Mouse (Mus musculus): Measurements from ENCODE around the gene Actrt3. TPM values are rescaled to one million over a fixed set of nuclear protein-coding genes. Genes with fewer than 3 reads are reported as not detected.
"Not testable (repeated sequence)": the region's sequence is repeated elsewhere in the genome, so short reads cannot be mapped to it uniquely, and the experiment has no call there.

Gene Actrt3
- total RNA-seq, 2 experiments from 2014 or later = not detected

DNA sequence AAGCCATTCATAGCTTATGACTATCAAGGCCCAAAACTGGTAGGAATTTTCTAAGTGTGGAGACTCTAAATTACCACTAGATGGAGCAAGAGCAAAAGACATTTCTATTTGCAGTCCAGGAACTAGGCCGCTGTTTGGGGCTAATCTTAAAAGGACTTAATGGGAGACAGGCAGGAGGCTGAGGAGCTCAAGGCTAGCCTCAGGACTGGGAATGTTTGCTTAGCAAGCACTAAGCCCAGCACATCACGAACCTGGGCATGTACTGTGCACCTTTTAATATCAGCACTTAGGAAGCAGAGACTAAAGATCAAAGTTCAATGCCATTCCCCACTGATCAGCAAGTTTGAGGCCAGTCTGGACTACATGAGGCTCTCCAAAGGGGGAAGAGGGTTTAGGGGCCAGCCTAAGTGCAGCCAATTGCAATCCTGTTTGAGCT lies 7.3 kb downstream of the Actrt3 start:
- peak; percentile 82 for ATAC-seq (replicated peaks; ENCODE audit: low FRiP score, poor library complexity, severe bottlenecking)

DNA sequence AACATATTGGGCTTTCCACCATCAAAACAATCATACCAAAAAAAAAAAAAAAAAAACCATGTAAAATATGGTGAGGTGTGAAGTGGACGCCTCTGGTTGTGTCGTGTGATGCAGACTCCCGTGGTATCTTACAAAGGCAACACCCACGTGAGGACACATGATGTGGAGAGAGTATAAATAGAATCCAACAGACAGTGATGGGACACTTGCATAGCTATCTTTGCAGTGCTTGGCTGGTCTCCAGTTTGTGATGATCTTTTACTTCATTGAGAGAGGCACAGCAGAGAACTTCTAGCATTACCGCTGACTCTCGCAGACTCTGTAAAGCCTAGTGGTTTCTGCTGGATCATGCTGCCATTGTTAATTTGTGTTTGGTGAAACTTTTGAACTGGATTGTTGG lies 10.9 kb downstream of the Actrt3 start:
- ATAC-seq (replicated peaks; ENCODE audit: low FRiP score, poor library complexity, severe bottlenecking) = no peak

DNA sequence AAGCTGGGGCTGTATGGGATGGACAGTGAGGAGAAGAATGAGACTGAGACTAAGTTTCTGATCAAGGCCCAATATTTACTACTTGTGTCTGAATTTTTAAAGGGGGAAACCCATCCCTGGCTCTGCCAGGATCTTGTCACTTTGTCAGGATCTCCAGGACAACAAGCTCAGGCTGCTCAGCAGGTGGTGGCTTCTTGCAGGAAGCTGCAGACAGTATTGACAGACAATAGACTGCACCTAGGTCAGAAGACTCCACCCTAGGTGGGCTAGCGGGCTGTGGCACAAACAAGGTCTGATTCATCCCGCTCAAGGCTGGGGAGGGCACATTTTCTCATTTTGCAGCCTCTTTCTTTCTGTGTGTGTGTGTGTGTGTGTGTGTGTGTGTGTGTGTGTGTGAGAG lies 26.2 kb downstream of the Actrt3 start:
- no peak for ATAC-seq (replicated peaks; ENCODE audit: low FRiP score, poor library complexity, severe bottlenecking)

DNA sequence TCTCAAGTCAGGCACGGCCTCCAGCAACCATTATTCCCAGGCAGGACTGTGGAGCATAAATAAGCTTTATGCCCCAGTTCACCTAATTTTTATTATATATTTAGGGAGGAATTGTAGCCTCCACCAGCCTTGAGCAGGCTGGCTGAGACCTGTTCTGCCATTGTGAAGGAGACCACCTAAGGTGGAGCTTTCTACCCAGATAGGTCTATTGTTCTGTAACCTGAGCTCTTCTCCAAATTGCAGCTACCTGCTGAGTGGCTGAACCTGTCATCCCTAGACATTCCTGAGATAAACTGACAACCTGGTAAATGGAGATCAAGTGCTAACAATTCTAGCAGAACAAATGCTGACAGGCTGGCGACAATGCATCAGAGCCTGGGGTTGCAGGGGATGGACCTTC lies 33.4 kb downstream of the Actrt3 start:
- ATAC-seq (replicated peaks; ENCODE audit: low FRiP score, poor library complexity, severe bottlenecking) = not testable (repeated sequence)

DNA sequence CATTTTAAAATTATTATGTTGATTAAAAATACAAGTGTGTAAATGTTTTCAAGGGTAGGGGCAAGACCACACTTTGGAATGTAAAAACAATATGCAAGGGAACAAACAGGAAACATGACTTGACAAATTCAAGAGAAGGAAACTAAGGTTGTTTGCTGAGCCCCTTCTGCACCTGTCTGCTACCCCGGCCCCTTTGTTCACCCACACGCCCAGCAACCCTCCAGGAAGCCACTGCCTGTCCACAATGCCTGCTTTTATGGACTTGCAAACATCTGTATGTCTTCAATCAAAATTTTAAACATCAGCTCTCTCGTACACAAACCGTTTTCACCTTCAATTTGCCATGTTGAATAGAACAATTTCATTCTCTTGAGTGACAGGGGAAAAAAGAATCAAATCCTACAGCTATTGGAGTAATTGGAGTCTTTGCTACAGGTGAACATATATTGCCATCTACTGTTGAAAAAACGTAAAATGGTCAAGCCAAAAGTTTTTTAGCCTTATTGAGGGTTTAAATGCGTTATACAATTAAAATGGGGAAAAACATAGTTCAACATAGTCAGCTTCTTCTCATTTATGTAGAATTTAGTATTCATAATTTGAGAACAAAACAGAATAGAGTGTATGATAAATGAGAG lies 38.9 kb downstream of the Actrt3 start:
- ATAC-seq (replicated peaks; ENCODE audit: low FRiP score, poor library complexity, severe bottlenecking) = no peak

DNA sequence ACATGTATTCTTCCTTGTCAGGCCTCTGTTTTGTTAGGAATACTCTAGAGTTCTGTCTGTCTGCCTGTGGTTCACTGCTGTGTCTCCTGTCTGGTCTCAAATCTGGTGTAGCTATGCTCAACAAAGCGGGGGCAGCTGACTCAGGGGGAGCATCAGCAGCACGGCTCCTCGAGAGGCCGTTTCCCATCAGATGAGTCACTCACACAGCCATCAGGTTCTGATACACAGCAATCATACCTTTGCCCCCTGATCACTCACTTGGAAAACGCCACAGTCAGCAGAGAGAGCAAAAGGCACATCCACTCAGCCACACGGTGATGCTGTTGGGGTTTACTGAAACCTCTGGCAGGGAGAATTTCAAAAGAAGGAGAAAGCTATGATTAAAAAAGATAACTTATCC lies 46.0 kb downstream of the Actrt3 start:
- ATAC-seq (replicated peaks; ENCODE audit: low FRiP score, poor library complexity, severe bottlenecking) = no peak

DNA sequence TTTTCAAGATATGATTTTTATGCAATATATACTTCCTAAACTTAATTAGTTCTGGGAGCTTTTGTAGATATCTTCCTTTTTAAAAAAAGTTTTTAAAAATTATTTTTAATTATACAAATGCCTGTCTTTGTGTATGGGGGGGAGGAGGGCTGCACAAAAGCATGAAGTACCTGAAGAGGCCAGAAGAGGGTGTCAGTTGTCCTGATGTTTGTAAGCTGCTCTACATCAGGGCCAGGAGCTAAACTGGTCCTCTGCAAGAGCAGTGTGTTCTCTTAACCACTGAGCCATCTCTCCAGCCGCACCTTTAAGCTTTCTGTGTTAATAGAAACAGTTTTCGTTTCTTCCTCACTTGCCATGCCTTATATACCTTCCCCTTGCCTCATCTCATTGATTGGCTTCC lies 49.5 kb downstream of the Actrt3 start:
- ATAC-seq (replicated peaks; ENCODE audit: low FRiP score, poor library complexity, severe bottlenecking) = no peak

DNA sequence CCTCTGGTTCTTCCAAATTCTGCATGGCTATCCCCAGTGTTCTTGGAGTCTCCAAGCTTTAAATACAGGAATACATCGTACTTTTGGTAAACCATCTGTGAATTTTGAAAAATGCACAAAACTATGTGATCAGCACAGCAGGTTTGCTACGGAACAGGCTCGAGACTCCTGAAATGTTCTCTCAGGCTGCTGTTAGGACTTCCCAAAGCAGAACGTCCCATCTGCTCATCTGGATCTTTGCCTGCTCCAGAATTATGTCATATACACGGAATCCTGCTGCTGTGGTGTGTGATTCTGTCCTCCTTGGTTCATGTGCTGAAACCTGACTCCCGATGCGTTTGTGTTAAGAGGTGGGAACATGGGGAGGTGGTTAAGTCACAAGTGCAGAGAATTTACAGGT lies 50.8 kb downstream of the Actrt3 start:
- ATAC-seq (replicated peaks; ENCODE audit: low FRiP score, poor library complexity, severe bottlenecking) = no peak

DNA sequence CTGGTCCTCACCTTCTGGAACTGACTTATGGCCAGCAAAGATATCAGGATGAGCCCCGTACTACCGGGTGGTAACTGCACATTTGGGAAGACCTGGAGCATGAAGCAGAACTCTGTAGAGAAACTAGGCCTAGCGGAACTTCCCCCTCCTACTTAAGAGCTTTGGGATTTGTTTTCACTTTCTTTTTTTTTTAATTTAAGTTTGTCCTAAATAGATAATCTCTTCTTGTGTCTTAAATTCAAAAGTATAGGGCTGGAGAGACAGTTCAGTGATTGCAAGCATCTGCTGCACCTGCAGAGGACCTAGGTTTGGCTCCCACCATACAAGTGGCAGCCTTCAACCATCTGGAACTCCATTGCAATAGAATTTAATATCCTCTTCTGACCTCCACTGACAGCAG lies 51.8 kb downstream of the Actrt3 start, which contains the start of gene Mecom:
Gene Mecom (minus strand): TSS at position 101 of the 400 bp plus-strand sequence.
- no peak for ATAC-seq (replicated peaks; ENCODE audit: low FRiP score, poor library complexity, severe bottlenecking)

Other genes with a start within 250 kb of the Actrt3 start
- gene Mecom, start 51.9 kb downstream of the Actrt3 start, total RNA-seq (2015; ENCODE audit: low replicate concordance) = 0.58 and 1.0 TPM in 2 replicates
- 0.84 TPM in 1 of 2 replicates, not detected in the other for gene Mecom, start 51.9 kb downstream of the Actrt3 start, total RNA-seq (2017; ENCODE audit: low replicate concordance)
- 15.7 and 22.3 TPM in 2 replicates for gene Mynn, start 2.1 kb upstream of the Actrt3 start, total RNA-seq (2015; ENCODE audit: low replicate concordance)
- gene Mynn, start 2.1 kb upstream of the Actrt3 start, total RNA-seq (2017; ENCODE audit: low replicate concordance) = 37.1 and 41.4 TPM in 2 replicates
- not detected in 2 replicates for gene Lrriq4, start 44.6 kb upstream of the Actrt3 start, total RNA-seq (2015; ENCODE audit: low replicate concordance)
- not detected in 2 replicates for gene Lrriq4, start 44.6 kb upstream of the Actrt3 start, total RNA-seq (2017; ENCODE audit: low replicate concordance)
- gene Lrrc34, start 47.9 kb upstream of the Actrt3 start, total RNA-seq (2015; ENCODE audit: low replicate concordance) = not detected in 2 replicates
- gene Lrrc34, start 47.9 kb upstream of the Actrt3 start, total RNA-seq (2017; ENCODE audit: low replicate concordance) = not detected in 2 replicates
- gene Lrrc31, start 99.9 kb upstream of the Actrt3 start, total RNA-seq (2015; ENCODE audit: low replicate concordance) = not detected in 2 replicates
- 0.84 TPM in 1 of 2 replicates, not detected in the other for gene Lrrc31, start 99.9 kb upstream of the Actrt3 start, total RNA-seq (2017; ENCODE audit: low replicate concordance)
- gene Samd7, start 146.4 kb upstream of the Actrt3 start, total RNA-seq (2015; ENCODE audit: low replicate concordance) = not detected in 2 replicates
- 0.26 and 0.84 TPM in 2 replicates for gene Samd7, start 146.4 kb upstream of the Actrt3 start, total RNA-seq (2017; ENCODE audit: low replicate concordance)
- 219 and 226 TPM in 2 replicates for gene Sec62, start 192.9 kb upstream of the Actrt3 start, total RNA-seq (2015; ENCODE audit: low replicate concordance)
- 338 and 399 TPM in 2 replicates for gene Sec62, start 192.9 kb upstream of the Actrt3 start, total RNA-seq (2017; ENCODE audit: low replicate concordance)

Measured in erythroblast, adult 5-6 weeks (primary cell).